Mouse (Mus musculus): ENCODE measurements around the gene Olfr1104. TPM values are rescaled to one million over a fixed set of nuclear protein-coding genes. Genes with fewer than 3 reads are reported as not detected.

Olfr1104 gene
- polyA plus RNA-seq (2014; fragmentation: Nextera tagmentation; extraction: Ambion mirVana) = not detected in 2 replicates

DNA sequence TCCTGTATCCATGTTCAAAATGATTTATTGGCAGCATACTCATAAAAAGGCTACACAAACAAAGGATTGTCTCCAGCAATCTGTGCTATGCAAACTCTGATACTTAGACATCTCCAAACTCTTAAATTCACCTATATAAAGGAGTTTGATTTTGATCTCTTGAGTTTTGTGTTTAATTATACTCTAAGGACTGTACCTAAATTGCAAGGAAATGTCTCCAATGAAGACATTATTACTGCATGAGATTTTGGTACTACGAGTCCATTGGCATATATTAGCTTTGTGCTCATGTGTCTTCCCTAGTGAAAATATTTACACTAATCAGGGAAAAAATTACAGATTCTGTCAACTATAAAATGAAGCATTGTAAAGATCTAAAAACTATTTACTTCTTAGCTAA, at the start of gene Olfr1104:
Gene Olfr1104 (minus strand): TSS at position 101 of the 400 bp plus-strand sequence.
- no peaks in the 10 kb centered on the region for H3K4me1 ChIP-seq (ENCODE audit: control insufficient read depth, insufficient read depth, low read length)
- DNase-seq (ENCODE audit: low spot score) (no peak), ATAC-seq (no peak)
- WGBS = 92% methylated on average over 1 of the region's 1 CpGs
- H3K9me3 ChIP-seq (replicated peaks; ENCODE audit: control insufficient read depth, low read length) = no peaks in the 10 kb centered on the region
- H3K9ac ChIP-seq (ENCODE audit: low read length) = no peak within 1 kb of the TSS
- no peak within 1 kb of the TSS for H3K27ac ChIP-seq (ENCODE audit: low read depth, low read length)
- H3K4me2 ChIP-seq (ENCODE audit: low read length) = no peak within 1 kb of the TSS
- no peaks in the 10 kb centered on the region for H3K27me3 ChIP-seq (replicated peaks; ENCODE audit: control insufficient read depth, insufficient read depth, low read length)
- no peaks in the 10 kb centered on the region for H3K36me3 ChIP-seq (ENCODE audit: control insufficient read depth, insufficient read depth, low read length)
- no peak within 1 kb of the TSS for H3K4me3 ChIP-seq (ENCODE audit: low read depth, low read length)

DNA sequence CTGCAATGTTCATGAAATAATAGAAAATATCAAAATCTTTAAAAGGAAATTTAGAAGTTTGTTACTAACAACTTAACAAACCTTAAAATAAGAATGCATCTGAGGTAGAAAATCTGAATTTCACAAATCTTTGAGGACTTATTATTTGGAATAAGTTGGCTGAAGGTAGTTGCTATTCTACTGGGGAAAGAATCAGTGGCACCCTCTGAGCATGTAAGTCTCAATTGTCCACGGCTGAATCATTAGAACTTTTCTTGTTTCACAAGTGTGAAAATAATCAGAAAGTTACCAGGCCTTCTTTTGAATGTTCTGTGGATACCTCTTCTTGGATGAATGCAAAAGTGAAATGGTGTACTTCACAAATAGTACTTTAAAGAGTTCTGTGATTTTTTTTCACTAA, 48.8 kb upstream of the Olfr1104 start, which contains the start of gene Olfr1107:
Gene Olfr1107 (minus strand): TSS at position 101 of the 400 bp plus-strand sequence.
- Histone ChIP-seq H3K27ac (ENCODE audit: low read depth, low read length) (no peak within 1 kb of the TSS), H3K27me3 (replicated peaks; ENCODE audit: control insufficient read depth, insufficient read depth, low read length) (no peaks in the 10 kb centered on the region), H3K4me3 (ENCODE audit: low read depth, low read length) (no peak within 1 kb of the TSS), H3K9me3 (replicated peaks; ENCODE audit: control insufficient read depth, low read length) (no peaks in the 10 kb centered on the region), H3K4me2 (ENCODE audit: low read length) (no peak within 1 kb of the TSS), H3K9ac (ENCODE audit: low read length) (no peak within 1 kb of the TSS), H3K4me1 (ENCODE audit: control insufficient read depth, insufficient read depth, low read length) (no peaks in the 10 kb centered on the region), H3K36me3 (ENCODE audit: control insufficient read depth, insufficient read depth, low read length) (no peaks in the 10 kb centered on the region)
- WGBS = 82% methylated on average over 1 of the region's 1 CpGs
- ATAC-seq (no peak), DNase-seq (ENCODE audit: low spot score) (no peak)

DNA sequence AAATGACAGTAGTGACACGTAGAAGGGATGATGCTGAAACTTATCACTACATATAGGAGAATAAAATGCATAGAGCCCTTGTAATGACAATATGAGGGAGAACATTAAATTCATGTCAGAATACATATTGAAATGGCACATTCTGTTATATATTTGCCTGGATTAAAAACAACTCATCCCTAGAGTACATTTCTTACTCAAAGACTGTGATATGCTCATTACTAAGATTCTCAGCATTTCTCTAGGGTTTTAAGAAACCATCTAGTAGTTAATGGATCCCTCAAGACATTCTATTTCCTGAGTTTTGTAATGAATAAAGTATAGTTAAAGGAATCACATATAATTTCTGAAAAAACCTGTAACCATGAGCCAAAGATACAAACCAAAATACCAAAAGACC, 25.3 kb upstream of the Olfr1104 start, which contains the start of gene Olfr1106:
Gene Olfr1106 (minus strand): TSS at position 101 of the 400 bp plus-strand sequence.
- Histone ChIP-seq H3K27me3 (replicated peaks; ENCODE audit: control insufficient read depth, insufficient read depth, low read length) (no peaks in the 10 kb centered on the region), H3K4me2 (ENCODE audit: low read length) (no peak within 1 kb of the TSS), H3K9ac (ENCODE audit: low read length) (no peak within 1 kb of the TSS), H3K36me3 (ENCODE audit: control insufficient read depth, insufficient read depth, low read length) (no peaks in the 10 kb centered on the region), H3K27ac (ENCODE audit: low read depth, low read length) (no peak within 1 kb of the TSS), H3K4me1 (ENCODE audit: control insufficient read depth, insufficient read depth, low read length) (no peaks in the 10 kb centered on the region), H3K9me3 (replicated peaks; ENCODE audit: control insufficient read depth, low read length) (no peaks in the 10 kb centered on the region), H3K4me3 (ENCODE audit: low read depth, low read length) (no peak within 1 kb of the TSS)
- DNase-seq (ENCODE audit: low spot score) (no peak), ATAC-seq (no peak)
- 86% methylated on average over 1 of the region's 1 CpGs for WGBS

DNA sequence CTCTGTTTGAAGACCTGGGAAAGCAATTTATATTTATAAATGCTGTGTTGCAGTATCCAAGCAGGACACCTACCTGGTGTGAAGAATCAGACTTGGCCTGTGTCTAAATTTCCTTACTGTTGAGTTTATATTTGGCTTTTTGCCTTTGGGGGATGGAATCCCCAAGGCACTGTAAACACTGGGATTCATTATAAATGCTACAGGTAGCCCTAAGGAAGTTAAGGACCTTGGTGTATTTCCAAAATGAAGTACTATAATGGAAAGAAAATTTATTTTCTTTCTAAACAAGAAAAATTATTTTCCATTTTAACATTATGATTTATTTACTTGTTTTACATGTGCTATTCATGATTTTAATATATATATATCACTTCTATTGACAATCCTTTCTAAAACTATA, 9.6 kb upstream of the Olfr1104 start, which contains the start of gene Olfr1105:
Gene Olfr1105 (minus strand): TSS at position 101 of the 400 bp plus-strand sequence.
- Histone ChIP-seq H3K4me2 (ENCODE audit: low read length) (no peak within 1 kb of the TSS), H3K4me1 (ENCODE audit: control insufficient read depth, insufficient read depth, low read length) (no peaks in the 10 kb centered on the region), H3K27ac (ENCODE audit: low read depth, low read length) (no peak within 1 kb of the TSS), H3K27me3 (replicated peaks; ENCODE audit: control insufficient read depth, insufficient read depth, low read length) (no peaks in the 10 kb centered on the region), H3K9ac (ENCODE audit: low read length) (no peak within 1 kb of the TSS), H3K9me3 (replicated peaks; ENCODE audit: control insufficient read depth, low read length) (no peaks in the 10 kb centered on the region), H3K36me3 (ENCODE audit: control insufficient read depth, insufficient read depth, low read length) (no peaks in the 10 kb centered on the region), H3K4me3 (ENCODE audit: low read depth, low read length) (no peak within 1 kb of the TSS)
- DNase-seq (ENCODE audit: low spot score) (no peak), ATAC-seq (no peak)

DNA sequence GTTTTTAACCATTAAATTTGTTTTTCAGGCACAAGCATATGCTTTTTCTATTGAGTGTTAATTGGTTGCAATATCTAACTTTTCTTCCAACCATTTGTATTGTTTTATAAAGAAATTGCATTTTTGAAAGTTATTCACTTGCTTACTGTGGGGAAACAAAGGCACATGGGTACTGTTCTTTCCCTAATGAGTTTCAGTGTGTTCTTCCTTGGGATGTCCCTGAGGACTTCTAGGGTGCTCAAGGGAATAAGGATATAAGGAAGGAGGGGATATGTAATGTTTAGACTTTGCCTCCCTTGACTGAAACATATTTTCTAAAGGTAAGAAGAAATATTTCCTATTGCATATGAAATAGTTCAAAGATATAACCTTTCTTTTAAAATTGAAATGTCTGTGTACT, 28.8 kb downstream of the Olfr1104 start, which contains the start of gene Olfr1102:
Gene Olfr1102 (plus strand): TSS at position 301 of the 400 bp plus-strand sequence.
- H3K4me3 ChIP-seq (ENCODE audit: low read depth, low read length) = no peak within 1 kb of the TSS
- no peak within 1 kb of the TSS for H3K9ac ChIP-seq (ENCODE audit: low read length)
- no peaks in the 10 kb centered on the region for H3K4me1 ChIP-seq (ENCODE audit: control insufficient read depth, insufficient read depth, low read length)
- no peaks in the 10 kb centered on the region for H3K9me3 ChIP-seq (replicated peaks; ENCODE audit: control insufficient read depth, low read length)
- H3K27ac ChIP-seq (ENCODE audit: low read depth, low read length) = no peak within 1 kb of the TSS
- H3K27me3 ChIP-seq (replicated peaks; ENCODE audit: control insufficient read depth, insufficient read depth, low read length) = no peaks in the 10 kb centered on the region
- no peak within 1 kb of the TSS for H3K4me2 ChIP-seq (ENCODE audit: low read length)
- DNase-seq (ENCODE audit: low spot score) (no peak), ATAC-seq (no peak)
- no peaks in the 10 kb centered on the region for H3K36me3 ChIP-seq (ENCODE audit: control insufficient read depth, insufficient read depth, low read length)

DNA sequence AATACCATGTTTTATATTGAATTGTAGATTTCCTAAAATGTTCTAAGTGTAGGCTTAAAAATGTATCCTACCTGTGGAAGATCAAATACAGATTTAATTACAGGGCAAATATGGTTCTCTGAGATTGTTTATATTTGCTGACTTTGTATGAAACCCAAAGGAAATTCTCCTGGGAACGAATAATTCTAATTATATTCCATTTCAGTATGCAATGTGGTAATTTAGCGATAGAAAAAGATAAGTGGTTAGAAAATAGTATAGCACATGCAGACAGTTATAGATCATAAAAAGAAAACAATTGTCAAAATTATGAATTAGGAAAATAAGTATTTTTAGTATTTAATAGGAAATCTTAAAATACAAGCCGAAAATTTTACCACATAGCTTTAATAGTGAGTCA, 35.8 kb downstream of the Olfr1104 start, which contains the start of gene Olfr1101:
Gene Olfr1101 (minus strand): TSS at position 101 of the 400 bp plus-strand sequence.
- no peak within 1 kb of the TSS for H3K4me2 ChIP-seq (ENCODE audit: low read length)
- no peaks in the 10 kb centered on the region for H3K36me3 ChIP-seq (ENCODE audit: control insufficient read depth, insufficient read depth, low read length)
- H3K4me3 ChIP-seq (ENCODE audit: low read depth, low read length) = no peak within 1 kb of the TSS
- no peaks in the 10 kb centered on the region for H3K4me1 ChIP-seq (ENCODE audit: control insufficient read depth, insufficient read depth, low read length)
- ATAC-seq = no peak
- WGBS = 82% methylated on average over 3 of the region's 3 CpGs
- no peaks in the 10 kb centered on the region for H3K9me3 ChIP-seq (replicated peaks; ENCODE audit: control insufficient read depth, low read length)
- DNase-seq (ENCODE audit: low spot score) = no peak
- no peaks in the 10 kb centered on the region for H3K27me3 ChIP-seq (replicated peaks; ENCODE audit: control insufficient read depth, insufficient read depth, low read length)
- H3K27ac ChIP-seq (ENCODE audit: low read depth, low read length) = no peak within 1 kb of the TSS
- no peak within 1 kb of the TSS for H3K9ac ChIP-seq (ENCODE audit: low read length)

DNA sequence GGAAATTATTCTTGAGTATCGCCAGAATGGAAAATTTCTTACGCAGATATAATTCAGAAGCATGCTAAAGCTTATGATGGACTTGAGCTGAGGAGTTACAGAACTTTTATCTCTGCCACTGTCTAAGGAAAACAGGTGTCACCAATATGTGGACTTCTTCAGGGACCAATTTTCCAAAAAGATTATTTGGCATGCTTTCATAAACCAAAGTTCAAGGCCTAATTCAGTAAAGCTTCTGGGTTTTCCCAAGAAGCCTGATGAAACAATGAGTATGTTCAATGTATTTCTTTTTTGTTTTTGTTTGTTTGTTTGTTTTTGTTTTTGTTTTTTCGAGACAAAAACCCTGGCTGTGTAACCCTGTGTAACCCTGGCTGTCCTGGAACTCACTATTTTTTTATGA, 47.0 kb downstream of the Olfr1104 start, which contains the start of gene Olfr1100:
Gene Olfr1100 (minus strand): TSS at position 101 of the 400 bp plus-strand sequence.
- DNase-seq (ENCODE audit: low spot score) (no peak), ATAC-seq (no peak)
- Histone ChIP-seq H3K4me1 (ENCODE audit: control insufficient read depth, insufficient read depth, low read length) (no peaks in the 10 kb centered on the region), H3K36me3 (ENCODE audit: control insufficient read depth, insufficient read depth, low read length) (no peaks in the 10 kb centered on the region), H3K9me3 (replicated peaks; ENCODE audit: control insufficient read depth, low read length) (no peaks in the 10 kb centered on the region), H3K27ac (ENCODE audit: low read depth, low read length) (no peak within 1 kb of the TSS), H3K4me2 (ENCODE audit: low read length) (no peak within 1 kb of the TSS), H3K4me3 (ENCODE audit: low read depth, low read length) (no peak within 1 kb of the TSS), H3K9ac (ENCODE audit: low read length) (no peak within 1 kb of the TSS), H3K27me3 (replicated peaks; ENCODE audit: control insufficient read depth, insufficient read depth, low read length) (no peaks in the 10 kb centered on the region)
- 78% methylated on average over 3 of the region's 3 CpGs for WGBS

Other genes with a start within 250 kb of the Olfr1104 start
- not detected in 2 replicates for gene Olfr1093, start 244.6 kb downstream of the Olfr1104 start, polyA plus RNA-seq (2014; fragmentation: Nextera tagmentation; extraction: Ambion mirVana)
- gene Olfr141, start 217.1 kb downstream of the Olfr1104 start, polyA plus RNA-seq (2014; fragmentation: Nextera tagmentation; extraction: Ambion mirVana) = not detected in 2 replicates
- gene Olfr1094, start 202.4 kb downstream of the Olfr1104 start, polyA plus RNA-seq (2014; fragmentation: Nextera tagmentation; extraction: Ambion mirVana) = not detected in 2 replicates
- not detected in 2 replicates for gene Olfr1095, start 175.4 kb downstream of the Olfr1104 start, polyA plus RNA-seq (2014; fragmentation: Nextera tagmentation; extraction: Ambion mirVana)
- not detected in 2 replicates for gene Gm13723, start 152.3 kb downstream of the Olfr1104 start, polyA plus RNA-seq (2014; fragmentation: Nextera tagmentation; extraction: Ambion mirVana)
- gene Olfr1097, start 134.9 kb downstream of the Olfr1104 start, polyA plus RNA-seq (2014; fragmentation: Nextera tagmentation; extraction: Ambion mirVana) = not detected in 2 replicates
- not detected in 2 replicates for gene Olfr1098, start 102.5 kb downstream of the Olfr1104 start, polyA plus RNA-seq (2014; fragmentation: Nextera tagmentation; extraction: Ambion mirVana)
- gene Olfr1099, start 66.4 kb downstream of the Olfr1104 start, polyA plus RNA-seq (2014; fragmentation: Nextera tagmentation; extraction: Ambion mirVana) = not detected in 2 replicates
- not detected in 2 replicates for gene Olfr1100, start 47.1 kb downstream of the Olfr1104 start, polyA plus RNA-seq (2014; fragmentation: Nextera tagmentation; extraction: Ambion mirVana)
- not detected in 2 replicates for gene Olfr1101, start 35.9 kb downstream of the Olfr1104 start, polyA plus RNA-seq (2014; fragmentation: Nextera tagmentation; extraction: Ambion mirVana)
- not detected in 2 replicates for gene Olfr1102, start 28.7 kb downstream of the Olfr1104 start, polyA plus RNA-seq (2014; fragmentation: Nextera tagmentation; extraction: Ambion mirVana)
- not detected in 2 replicates for gene Olfr1105, start 9.5 kb upstream of the Olfr1104 start, polyA plus RNA-seq (2014; fragmentation: Nextera tagmentation; extraction: Ambion mirVana)
- not detected in 2 replicates for gene Olfr1106, start 25.2 kb upstream of the Olfr1104 start, polyA plus RNA-seq (2014; fragmentation: Nextera tagmentation; extraction: Ambion mirVana)
- not detected in 2 replicates for gene Olfr1107, start 48.7 kb upstream of the Olfr1104 start, polyA plus RNA-seq (2014; fragmentation: Nextera tagmentation; extraction: Ambion mirVana)
- not detected in 2 replicates for gene Olfr1109, start 68.9 kb upstream of the Olfr1104 start, polyA plus RNA-seq (2014; fragmentation: Nextera tagmentation; extraction: Ambion mirVana)
- not detected in 2 replicates for gene Olfr259, start 87.5 kb upstream of the Olfr1104 start, polyA plus RNA-seq (2014; fragmentation: Nextera tagmentation; extraction: Ambion mirVana)
- gene Olfr1110, start 113.2 kb upstream of the Olfr1104 start, polyA plus RNA-seq (2014; fragmentation: Nextera tagmentation; extraction: Ambion mirVana) = not detected in 2 replicates
- not detected in 2 replicates for gene Olfr1111, start 125.5 kb upstream of the Olfr1104 start, polyA plus RNA-seq (2014; fragmentation: Nextera tagmentation; extraction: Ambion mirVana)
- not detected in 2 replicates for gene Olfr1112, start 160.7 kb upstream of the Olfr1104 start, polyA plus RNA-seq (2014; fragmentation: Nextera tagmentation; extraction: Ambion mirVana)
- not detected in 2 replicates for gene Olfr1113, start 181.9 kb upstream of the Olfr1104 start, polyA plus RNA-seq (2014; fragmentation: Nextera tagmentation; extraction: Ambion mirVana)
- gene Olfr1115, start 220.9 kb upstream of the Olfr1104 start, polyA plus RNA-seq (2014; fragmentation: Nextera tagmentation; extraction: Ambion mirVana) = not detected in 2 replicates
- not detected in 2 replicates for gene Olfr1116, start 240.5 kb upstream of the Olfr1104 start, polyA plus RNA-seq (2014; fragmentation: Nextera tagmentation; extraction: Ambion mirVana)

Measured in forebrain, embryonic 14.5 days (tissue).